In the genomic region with DNA sequence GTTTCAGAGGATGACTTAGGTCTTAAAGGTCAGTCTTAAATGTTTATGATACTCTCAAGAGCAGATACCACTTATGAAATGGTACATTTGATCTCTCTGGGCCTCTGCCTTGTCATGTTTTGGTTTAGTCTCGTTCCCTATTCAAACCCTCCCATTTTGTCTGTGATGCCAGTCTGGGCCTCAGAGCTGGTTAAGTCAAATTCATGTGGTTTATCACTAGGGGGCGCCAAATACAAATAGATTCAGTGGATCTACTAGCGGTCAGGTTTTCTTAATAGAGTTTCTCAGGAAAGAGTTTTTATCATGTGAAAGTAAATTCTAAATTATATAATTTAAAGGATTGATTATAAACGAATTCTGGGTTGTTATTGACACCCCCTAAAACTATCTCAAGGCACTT, we compare ENCODE assay signal across 9 mouse cellular contexts.
DNase-seq lines count a peak whose midpoint lies in the region; ATAC-seq and TF ChIP-seq lines count a peak whose summit lies in the region.
"Had no signal": no experiment of that assay in that cellular context is flagged by ENCODE, and none has a peak within 500 bp of the region (broad histone marks: within the 10 kb centered on the region; RNA-seq: fewer than 3 reads in every experiment).

No protein-coding gene starts in this region.

- H3K4me3 ChIP-seq in forebrain, postnatal 0 days (ENCODE audit: low read depth, low read length) = no peak overlapping the region
- H3K4me3 ChIP-seq: neural tube, embryonic 13.5 days had no signal

- H3K4me1 ChIP-seq in forebrain, postnatal 0 days (ENCODE audit: insufficient read depth) = no peaks in the 10 kb centered on the region

- no peaks in the 10 kb centered on the region for H3K9me3 ChIP-seq in forebrain, postnatal 0 days (ENCODE audit: low read length)
- H3K9me3 ChIP-seq: neural tube, embryonic 13.5 days had no signal

- TF ChIP-seq CTCF in forebrain, postnatal 0 days (IDR thresholded peaks at IDR 0.05; ENCODE audit: low read depth) = peak; percentile 81

- DNase-seq in frontal cortex, postnatal 25 days (ENCODE audit: low spot score in 2 of 2) = no peak
- DNase-seq in right cerebral cortex, adult 2 months (ENCODE audit: low spot score in 2 of 2) = peak; percentile 44 to 75
- no peak for DNase-seq in right cerebral cortex, postnatal 25 days
- DNase-seq in cerebellum, adult 11 months = peak; percentile 44
- peak; percentile 89 for DNase-seq in forebrain, postnatal 0 days
- DNase-seq in layer of hippocampus, postnatal 10 days (ENCODE audit: low spot score in 2 of 2) = peak; percentile 48 to 57

- no peak overlapping the region for H3K4me2 ChIP-seq in forebrain, postnatal 0 days (ENCODE audit: low read depth)
- H3K4me2 ChIP-seq: neural tube, embryonic 13.5 days had no signal

- H3K36me3 ChIP-seq in forebrain, postnatal 0 days (ENCODE audit: insufficient read depth) = no peaks in the 10 kb centered on the region
- H3K36me3 ChIP-seq: neural tube, embryonic 13.5 days had no signal

- under 1% methylated on average over 4 of the region's 4 CpGs for WGBS in forebrain, postnatal 0 days

- no peaks in the 10 kb centered on the region for H3K27me3 ChIP-seq in forebrain, postnatal 0 days (ENCODE audit: insufficient read depth, low read length)
- H3K27me3 ChIP-seq: neural tube, embryonic 13.5 days had no signal

- no peak overlapping the region for H3K9ac ChIP-seq in forebrain, postnatal 0 days
- H3K9ac ChIP-seq: neural tube, embryonic 13.5 days had no signal

- peak; percentile 32 for ATAC-seq in frontal cortex, adult (ENCODE audit: low TSS enrichment)
- ATAC-seq in forebrain, postnatal 0 days = 0 out of 2 replicates have a peak, but pooled peaks have one; percentile 13
- peak; percentile 80 for ATAC-seq in neutrophil, adult 5-6 weeks (ENCODE audit: extremely low read depth, insufficient number of reproducible peaks, low FRiP score, poor library complexity, severe bottlenecking)

- no peak overlapping the region for H3K27ac ChIP-seq in forebrain, postnatal 0 days (ENCODE audit: low read depth, low read length)
- H3K27ac ChIP-seq: neural tube, embryonic 13.5 days had no signal

Comparison
In these comparisons a context has a peak if more than half of its experiments do, and no peak if none do; other contexts are left out.
1. DNase-seq: peak in right cerebral cortex, adult 2 months (2 of 2), cerebellum, adult 11 months (single experiment), forebrain, postnatal 0 days (single experiment) and layer of hippocampus, postnatal 10 days (2 of 2); none in frontal cortex, postnatal 25 days (0 of 2) and right cerebral cortex, postnatal 25 days (single experiment).
2. ATAC-seq: peak in every context shown above with its lines; median percentile 80 in neutrophil, adult 5-6 weeks; 32 in frontal cortex, adult; 13 in forebrain, postnatal 0 days.